Mouse (Mus musculus) adrenal gland, adult (tissue): ENCODE results near the gene Kti12.
A peak's percentile ranks its signal among the peaks of the same experiment; 100 is the strongest.

ENCODE experiments used
- DNase-seq, 2 experiments: peaks; one replicate each; pipeline ENCODE4 v3.0.0; 2022 to 2023; ENCODE audit warnings: low spot score in 1 of 2; ENCODE audit not compliant: inconsistent age in 2 of 2

The Kti12 gene

DNA sequence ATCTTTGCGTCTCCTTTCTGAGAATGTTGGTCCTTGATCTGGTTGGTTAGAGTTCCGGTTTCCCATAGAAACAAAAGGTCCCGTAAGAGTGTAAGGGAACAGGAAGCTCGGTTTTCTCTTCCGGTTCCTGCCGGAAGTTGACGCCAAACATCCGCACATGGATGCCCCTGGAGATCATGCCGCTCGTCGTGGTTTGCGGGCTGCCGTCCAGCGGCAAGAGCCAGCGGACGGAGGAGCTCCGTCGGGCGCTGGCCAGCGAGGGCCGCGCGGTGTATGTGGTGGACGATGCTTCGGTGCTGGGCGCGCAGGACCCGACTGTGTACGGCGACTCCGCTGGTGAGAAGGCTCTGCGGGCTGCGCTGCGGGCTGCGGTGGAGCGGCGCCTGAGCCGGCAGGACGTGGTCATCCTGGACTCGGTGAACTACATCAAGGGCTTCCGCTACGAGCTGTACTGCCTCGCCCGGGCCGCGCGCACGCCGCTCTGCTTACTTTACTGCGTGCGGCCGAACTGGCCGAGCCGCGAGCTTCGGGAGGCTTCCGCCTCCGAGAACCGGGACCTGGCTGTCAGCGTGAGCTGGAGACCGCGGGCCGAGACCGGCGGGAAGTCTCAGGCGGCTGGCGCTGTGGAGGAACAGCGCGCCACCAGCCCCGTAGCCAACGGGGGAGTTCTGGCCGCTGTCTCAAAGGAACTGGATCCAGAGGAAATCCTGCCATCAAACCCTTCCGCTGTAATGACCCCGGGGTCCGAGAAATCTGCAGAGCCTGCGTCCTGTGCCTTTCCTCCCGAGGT, at the start of gene Kti12:
Gene Kti12, plus strand, starts transcription at position 71 of the 790 bp plus-strand sequence.
- DNase-seq = peak; percentile 87 to 96

DNA sequence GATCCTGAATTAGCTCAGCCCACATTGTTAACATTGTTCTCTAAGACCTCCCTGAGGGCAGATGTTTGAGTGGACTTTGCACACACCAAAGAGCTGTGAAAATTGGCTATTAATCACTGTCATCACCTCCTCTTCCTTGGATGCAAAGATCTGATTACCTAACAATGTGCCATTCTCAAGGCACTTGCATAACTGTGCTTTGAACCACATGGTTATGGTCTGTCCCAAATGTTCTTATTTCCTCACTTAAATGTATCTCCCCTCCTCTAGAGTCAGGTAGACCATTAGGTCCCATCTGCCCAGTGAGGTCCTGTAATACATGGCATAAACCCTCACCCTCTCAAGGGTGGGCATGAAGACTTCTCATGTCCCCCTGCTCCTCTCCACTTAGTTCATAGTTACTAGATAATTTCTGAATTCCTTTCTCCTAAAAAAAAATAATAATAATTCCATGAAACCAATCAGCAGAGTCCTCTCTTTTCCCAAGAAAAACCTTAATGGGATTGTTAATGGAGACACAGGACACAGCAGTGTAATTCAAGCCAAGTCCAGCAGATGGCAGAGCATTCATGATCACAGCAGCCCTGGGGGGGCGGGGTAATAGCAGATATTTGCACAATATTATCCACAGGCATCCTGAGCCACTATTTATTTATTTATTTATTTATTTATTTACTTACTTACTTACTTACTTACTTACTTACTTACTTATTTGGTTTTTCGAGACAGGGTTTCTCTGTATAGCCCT, 49.3 kb upstream of the Kti12 start:
- peak; percentile 64 to 90 for DNase-seq

DNA sequence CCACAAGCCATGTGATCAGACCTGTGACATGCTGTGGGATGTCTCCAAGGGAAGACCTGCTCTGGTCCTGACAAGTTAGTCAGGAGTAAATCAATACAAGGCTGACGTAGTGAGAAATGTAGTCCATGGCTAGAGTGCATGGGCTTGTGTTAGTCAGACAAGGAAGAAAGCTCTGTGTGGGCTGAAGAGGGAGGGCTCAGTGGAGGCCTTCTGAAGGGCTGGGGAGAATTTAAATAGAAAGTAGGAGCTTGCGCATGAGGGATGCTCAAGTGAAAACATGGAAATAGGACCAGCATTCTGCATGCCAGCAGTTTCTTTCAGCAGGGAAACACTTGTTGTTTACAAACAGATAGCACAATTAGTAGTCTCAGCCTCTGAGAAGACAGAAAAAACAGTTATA, 44.0 kb upstream of the Kti12 start:
- no peak for DNase-seq

DNA sequence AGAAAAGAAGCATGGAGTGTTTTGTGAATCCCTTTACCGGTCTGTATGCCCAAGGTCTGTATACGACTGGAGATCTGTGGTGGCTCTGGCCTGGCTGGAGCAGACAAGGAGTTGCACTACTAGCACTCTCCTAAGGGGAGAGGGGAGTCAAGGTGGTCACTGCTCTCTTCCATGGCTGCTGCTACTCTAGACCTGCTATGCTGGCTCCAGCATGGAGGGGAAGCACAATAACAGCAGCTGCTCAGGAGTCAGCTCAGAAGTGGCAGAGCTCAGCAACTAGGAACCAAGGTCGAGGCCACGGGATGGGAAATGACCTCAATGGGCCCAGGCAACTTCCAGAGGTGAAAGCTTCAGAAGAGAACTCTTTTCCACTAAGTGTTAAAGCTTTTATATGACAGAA, 36.4 kb upstream of the Kti12 start:
- DNase-seq = peak in 1 of 2 experiments; percentile 54

DNA sequence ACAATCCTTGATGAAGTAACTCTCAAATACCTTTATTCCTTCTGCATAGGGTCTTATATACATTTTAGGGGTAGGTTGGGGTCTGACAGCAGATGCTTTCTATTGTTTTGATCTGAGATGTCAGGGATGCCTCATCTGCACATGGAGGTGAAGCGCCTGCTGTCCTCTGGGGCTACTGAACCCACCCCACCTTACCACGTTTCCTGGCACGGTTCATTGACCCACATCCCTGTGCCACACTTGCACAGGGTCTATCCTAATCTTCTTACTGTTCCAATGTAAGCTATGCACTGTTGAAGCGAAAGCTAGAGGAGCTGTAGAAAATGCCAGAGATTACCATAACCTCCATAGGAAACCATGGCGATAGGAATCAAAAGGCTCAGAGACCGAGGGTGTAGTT, 36.0 kb upstream of the Kti12 start:
- DNase-seq = no peak

DNA sequence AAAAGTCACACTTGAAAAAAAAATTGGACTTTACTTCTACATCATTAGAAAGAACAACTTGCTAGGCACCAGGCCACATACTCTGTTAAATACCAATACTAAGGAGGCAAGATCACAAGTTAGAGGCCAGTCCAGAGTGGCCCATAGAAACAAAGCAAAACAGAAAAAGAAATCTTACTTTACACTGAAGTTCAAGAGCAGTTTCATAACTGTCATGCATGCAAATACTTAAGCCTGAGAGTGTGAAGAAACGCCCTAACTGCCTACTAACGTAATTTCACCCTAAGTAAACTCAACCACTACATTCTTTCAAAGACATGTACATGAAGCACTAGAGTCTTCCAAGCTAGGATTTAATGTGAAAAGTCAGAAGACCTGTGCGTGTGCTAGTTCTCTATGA, 21.9 kb upstream of the Kti12 start:
- DNase-seq = no peak

- DNase-seq = no peak
These were observed 21.5 kb upstream of the Kti12 start for GRCm38 (mm10) chr4:108826096-108826495.

DNA sequence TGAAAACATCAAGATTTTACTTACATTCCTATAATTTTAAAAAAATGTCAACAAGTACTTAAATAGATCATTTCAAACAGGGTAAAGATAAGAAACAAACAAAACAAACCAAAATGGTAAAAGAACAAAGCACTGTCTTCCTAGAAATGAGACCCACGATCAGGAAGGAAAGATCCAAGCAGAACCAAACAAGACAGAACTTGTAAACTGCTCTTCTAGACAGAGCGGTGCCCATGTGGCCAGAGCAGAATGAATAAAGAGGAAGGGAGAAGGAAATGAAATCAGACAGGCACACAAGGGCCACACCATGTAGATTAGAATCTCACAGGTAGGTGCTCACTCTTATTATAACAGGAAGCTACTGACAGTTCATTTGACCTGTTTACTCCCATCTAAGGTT, 20.9 kb upstream of the Kti12 start:
- DNase-seq = no peak

DNA sequence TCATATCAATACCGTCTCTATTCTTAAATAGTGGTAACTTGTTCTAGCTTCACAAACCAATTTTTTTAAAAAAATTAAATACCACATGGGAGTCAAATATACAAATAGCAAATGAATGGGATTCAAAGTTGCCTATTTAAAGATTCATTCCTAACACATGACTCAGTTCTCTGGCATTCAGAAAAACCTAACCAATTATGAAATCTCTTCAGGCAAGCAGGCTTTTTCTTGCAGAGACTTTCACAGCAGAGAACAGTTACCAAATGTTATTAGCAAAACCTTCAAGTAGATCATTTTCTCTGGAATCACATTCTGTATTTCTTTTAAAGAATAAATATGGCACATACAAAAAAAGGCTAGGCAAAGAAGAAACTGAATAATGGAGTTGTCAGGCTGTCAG, 16.9 kb upstream of the Kti12 start:
- DNase-seq = no peak

DNA sequence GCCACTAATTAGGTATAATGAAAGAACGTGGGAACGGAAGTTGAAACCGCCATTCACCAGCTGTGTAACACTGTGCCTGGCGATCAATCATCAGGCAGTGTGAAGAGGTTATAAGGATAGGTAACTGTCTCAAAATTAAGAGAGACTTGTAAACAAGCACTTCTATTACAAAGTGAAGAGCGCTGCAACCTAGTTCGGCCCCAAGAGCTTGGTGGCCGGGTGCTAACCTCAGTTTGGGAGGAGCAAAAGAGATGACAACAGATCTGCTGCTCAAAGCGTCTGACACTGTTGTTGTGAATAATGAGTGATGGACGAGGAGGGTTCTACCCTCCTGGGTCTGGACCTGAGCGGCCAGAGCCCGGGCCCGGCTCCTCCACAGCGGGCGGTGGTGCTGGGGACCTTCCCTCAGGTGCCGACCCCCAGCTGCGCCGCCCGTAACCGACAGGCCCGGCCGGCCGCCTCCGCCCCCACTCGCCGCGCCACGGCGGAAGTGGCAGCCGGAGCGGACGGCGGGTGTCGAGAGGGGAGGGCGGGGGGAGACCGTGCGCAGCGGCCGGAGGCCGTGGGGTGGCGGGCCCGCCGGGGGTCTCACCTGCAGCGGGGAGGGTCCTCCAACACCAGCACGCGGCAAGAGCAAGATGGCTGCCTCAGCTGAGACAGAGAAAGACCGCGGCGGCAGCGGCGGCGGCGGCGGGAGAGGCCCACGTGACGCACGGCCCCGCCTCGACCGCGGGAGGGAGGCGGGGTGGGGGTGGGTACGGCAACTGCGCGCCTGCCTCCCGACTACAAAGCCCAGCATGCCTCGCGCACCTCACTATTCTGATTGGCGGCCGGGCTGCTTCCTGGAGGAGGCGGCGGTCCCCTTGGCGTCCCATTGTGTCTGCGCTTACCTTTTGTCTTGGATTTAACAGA, 14.4 kb upstream of the Kti12 start, which contains the start of gene Btf3l4:
Gene Btf3l4, minus strand, starts transcription at position 699 of the 912 bp plus-strand sequence.
- DNase-seq = peak; percentile 92 to 96

DNA sequence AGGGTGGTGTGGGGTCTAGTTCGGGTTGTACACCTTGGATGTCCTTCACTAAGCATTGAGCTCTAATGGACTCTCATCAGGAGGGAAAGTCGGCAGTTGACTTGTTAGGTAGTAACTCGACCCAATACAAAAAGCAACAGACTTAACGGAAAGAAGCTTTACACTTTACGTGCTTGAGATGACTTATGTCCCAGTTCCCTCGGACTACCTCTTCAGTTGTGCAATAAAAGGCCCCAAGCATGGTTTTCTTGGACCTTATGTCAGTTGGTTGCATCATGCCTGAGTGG, 13.8 kb upstream of the Kti12 start:
- no peak for DNase-seq

- DNase-seq = peak; percentile 90 to 97
These were observed 13.2 kb upstream of the Kti12 start, which contains the start of gene Txndc12 for GRCm38 (mm10) chr4:108834115-108834970. TSS of gene Txndc12 (plus strand) at chr4:108834601.

DNA sequence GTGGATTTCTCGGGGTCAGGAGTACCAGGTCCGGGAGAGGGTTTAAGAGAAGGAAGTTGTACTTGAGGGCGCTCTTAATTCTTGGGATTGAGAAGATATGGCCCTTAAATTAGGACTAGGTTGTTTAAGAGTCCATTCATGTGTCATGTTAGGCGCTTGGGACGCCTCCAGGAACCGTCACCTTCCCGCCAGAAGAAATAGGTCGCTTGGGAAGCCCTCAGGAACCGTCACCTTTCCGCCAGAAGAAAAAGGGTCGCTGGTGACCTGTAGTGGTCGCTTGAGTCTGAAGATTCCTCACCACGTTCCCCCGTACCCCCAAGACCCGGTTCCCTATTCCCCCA, 12.6 kb upstream of the Kti12 start:
- DNase-seq = peak in 1 of 2 experiments; percentile 40

GRCm38 (mm10) chr4:108835496-108835895, 12.1 kb upstream of the Kti12 start:
- DNase-seq = peak in 1 of 2 experiments; percentile 38

GRCm38 (mm10) chr4:108838031-108838430, 9.6 kb upstream of the Kti12 start:
- DNase-seq = no peak

GRCm38 (mm10) chr4:108841920-108842578, 5.5 kb upstream of the Kti12 start:
- DNase-seq = no peak

DNA sequence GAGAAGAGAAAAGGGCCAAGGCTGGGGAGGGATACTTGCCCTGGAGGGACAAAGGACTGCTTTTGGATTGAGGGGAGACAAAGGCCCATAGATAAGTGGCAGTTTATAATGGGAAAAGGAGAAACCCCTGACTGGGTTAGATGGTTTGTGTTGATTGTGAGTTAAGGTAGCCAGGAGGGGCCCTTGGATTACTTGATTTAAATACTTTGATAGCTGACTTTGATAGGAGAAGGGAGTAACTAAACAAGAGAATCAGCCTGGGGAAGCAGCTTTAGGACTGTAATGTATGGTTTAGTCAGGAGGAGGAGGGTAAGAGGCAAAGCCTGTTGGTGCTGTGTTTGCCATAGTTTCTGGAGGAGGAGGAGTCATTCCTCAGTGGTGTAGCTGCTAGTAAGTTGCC, 4.2 kb upstream of the Kti12 start:
- no peak for DNase-seq

DNA sequence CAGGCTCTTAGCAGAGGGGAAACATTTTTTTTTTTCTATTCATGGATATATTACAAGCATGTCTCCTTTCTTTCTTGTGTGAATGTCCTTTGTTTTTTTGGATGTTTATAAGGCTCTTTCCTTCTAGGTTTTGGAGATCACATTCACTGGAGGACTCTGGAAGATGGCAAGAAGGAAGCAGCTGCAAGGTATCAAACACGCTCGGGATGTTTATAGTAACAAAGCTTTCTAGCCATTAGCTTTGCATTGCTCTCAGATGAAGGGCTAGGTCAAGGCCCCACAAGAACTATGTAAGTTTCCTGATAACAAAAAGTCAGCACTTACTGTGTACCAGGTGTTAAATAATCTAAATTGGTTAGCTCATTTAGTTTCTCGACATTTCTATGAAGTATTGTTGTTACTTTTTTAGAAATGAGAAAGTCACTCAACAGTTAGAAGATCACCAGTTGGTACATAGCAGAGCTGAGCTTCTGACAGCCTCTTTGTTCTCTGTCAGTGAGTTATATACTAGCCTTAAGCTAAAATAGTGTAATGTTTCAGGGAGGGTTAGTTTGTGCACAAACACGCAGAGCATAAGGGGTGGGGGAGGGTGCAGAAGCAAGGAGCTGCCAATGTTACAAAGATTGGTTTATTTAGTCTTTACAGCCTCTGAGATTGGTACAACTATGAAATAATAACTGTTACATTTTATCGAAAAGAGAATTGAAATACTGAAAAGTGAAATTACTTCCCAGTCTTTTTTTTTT, 1.6 kb upstream of the Kti12 start:
- DNase-seq = no peak

DNA sequence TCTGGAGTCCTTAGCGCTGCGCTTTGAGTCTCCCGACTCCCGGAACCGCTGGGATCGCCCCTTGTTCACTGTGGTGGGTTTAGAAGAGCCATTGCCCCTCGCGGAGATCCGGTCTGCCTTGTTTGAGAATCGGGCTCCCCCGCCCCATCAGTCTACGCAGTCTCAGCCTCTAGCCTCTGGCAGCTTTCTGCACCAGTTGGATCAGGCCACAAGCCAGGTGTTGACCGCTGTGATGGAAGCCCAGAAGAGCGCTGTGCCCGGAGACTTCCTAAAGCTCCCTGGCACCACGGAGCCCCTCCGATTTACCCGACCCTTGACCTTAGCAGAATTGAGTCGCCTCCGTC, 892 bp downstream of the Kti12 start, which contains the start of gene A730015C16Rik:
Gene A730015C16Rik, minus strand, starts transcription at position 115 of the 344 bp plus-strand sequence.
- DNase-seq = no peak
